Mouse (Mus musculus) kidney, embryonic 15.5 days (tissue): ENCODE results near the gene Krt7. TPM values are rescaled to one million over a fixed set of nuclear protein-coding genes. Genes with fewer than 3 reads are reported as not detected.

Experiments used
- ATAC-seq: fragments of 200-750 bp; cut with Nextera tagmentation; replicated peaks from 2 replicates; pipeline ENCODE4 v1.8.0; 2017; ENCODE audit warnings: moderate TSS enrichment; ENCODE audit not compliant: low FRiP score
- H3K27ac ChIP-seq: fragments of 300-500 bp; sonication (generic); 2 replicates; pipeline ENCODE4 v1.5.1; 2015; ENCODE audit warnings: mild to moderate bottlenecking, inconsistent platforms
- H3K27me3 ChIP-seq: fragments of 300-500 bp; sonication (generic); 2 replicates; pipeline ENCODE4 v1.6.1; 2015; ENCODE audit warnings: inconsistent platforms
- H3K36me3 ChIP-seq: fragments of 300-500 bp; sonication (generic); 2 replicates; pipeline ENCODE4 v1.6.1; 2015; ENCODE audit warnings: inconsistent platforms
- H3K4me1 ChIP-seq: fragments of 300-500 bp; sonication (generic); 2 replicates; pipeline ENCODE4 v1.6.1; 2015; ENCODE audit warnings: inconsistent platforms
- H3K4me2 ChIP-seq: fragments of 300-500 bp; sonication (generic); 2 replicates; pipeline ENCODE4 v1.6.1; 2015; ENCODE audit warnings: moderate library complexity, mild to moderate bottlenecking, inconsistent platforms
- H3K4me3 ChIP-seq: fragments of 300-500 bp; sonication (generic); replicated peaks from 2 replicates; pipeline ENCODE4 v1.5.1; 2015; ENCODE audit warnings: mild to moderate bottlenecking, inconsistent platforms
- H3K9ac ChIP-seq: fragments of 300-500 bp; sonication (generic); 2 replicates; pipeline ENCODE4 v1.6.1; 2015; ENCODE audit warnings: mild to moderate bottlenecking, inconsistent platforms
- H3K9me3 ChIP-seq: fragments of 300-500 bp; sonication (generic); replicated peaks from 2 replicates; pipeline ENCODE4 v1.6.1; 2016; ENCODE audit warnings: inconsistent platforms
- WGBS: fragments of 180-500 bp; shearing (Covaris S2); methylation state at CpG from one replicate; pipeline ENCODE4 v1.1.7; 2015; ENCODE audit warnings: mixed read lengths; 5-methylcytosine and 5-hydroxymethylcytosine counted together
- polyA plus RNA-seq: library from polyadenylated mRNA; unstranded; fragments of >200 nt; fragmentation: Nextera tagmentation; extraction: Ambion mirVana; gene quantifications from 2 replicates; pipeline ENCODE4 v1.2.1, GENCODE M21; 2015

The Krt7 gene
- polyA plus RNA-seq, 1 experiment from 2014 or later = 69.4 TPM

DNA sequence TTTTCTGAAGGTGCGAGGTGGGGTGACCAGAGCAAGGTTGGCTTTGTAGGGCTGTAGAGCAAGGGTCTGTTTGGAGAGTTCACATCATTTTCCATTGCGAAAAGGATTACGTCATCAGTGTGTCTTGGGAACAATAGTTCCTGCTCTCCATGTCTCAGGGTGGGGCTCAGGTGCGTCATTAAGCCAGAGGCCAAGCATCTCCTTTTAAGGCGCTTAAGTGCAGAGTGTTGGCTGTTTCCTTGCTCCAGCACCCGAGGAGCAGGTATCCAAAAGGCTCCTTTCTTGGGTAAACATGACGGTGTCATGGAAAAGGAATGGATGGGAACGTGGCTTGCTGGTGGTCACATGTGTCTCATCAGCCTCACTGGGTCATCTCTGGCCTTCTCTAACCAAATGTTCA lies 43.9 kb downstream of the Krt7 start:
- no peaks in the 10 kb centered on the region for H3K9me3 ChIP-seq
- H3K36me3 ChIP-seq = no peaks in the 10 kb centered on the region
- H3K9ac ChIP-seq = no peak overlapping the region
- no peak overlapping the region for H3K4me3 ChIP-seq
- 86% methylated on average over 8 of the region's 8 CpGs for WGBS
- no peak overlapping the region for H3K4me2 ChIP-seq
- H3K27me3 ChIP-seq = no peaks in the 10 kb centered on the region
- ATAC-seq = no peak
- H3K27ac ChIP-seq = no peak overlapping the region
- H3K4me1 ChIP-seq = peaks cover 12% of the 10 kb centered on the region; the same call in 1 of the 2 replicates

DNA sequence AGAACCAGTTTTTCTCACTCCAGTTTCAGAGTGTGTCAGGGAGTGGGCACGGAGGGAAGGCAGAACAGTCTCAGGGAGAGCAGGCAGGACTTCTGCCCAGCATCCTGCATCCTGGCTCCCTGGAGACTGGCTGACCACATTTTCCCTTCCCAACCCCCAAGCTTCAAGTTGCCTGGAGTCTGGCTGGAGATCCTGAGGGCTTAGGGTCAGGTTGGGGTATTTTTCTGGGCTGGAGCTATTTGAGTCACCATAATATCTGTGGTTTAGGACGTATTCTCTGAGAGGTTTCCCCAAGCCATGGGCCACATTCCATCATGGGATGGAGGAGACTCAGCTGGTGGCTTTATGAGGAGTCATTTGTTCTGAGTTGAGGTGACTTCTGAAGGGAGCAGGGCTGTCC lies 44.4 kb downstream of the Krt7 start:
- Histone ChIP-seq H3K36me3 (no peaks in the 10 kb centered on the region), H3K4me1 (peaks cover 12% of the 10 kb centered on the region; the same call in 1 of the 2 replicates), H3K4me3 (no peak overlapping the region), H3K9ac (no peak overlapping the region), H3K27me3 (no peaks in the 10 kb centered on the region), H3K9me3 (no peaks in the 10 kb centered on the region), H3K4me2 (no peak overlapping the region), H3K27ac (no peak overlapping the region)
- WGBS = 60% methylated on average over 2 of the region's 2 CpGs
- ATAC-seq = no peak

DNA sequence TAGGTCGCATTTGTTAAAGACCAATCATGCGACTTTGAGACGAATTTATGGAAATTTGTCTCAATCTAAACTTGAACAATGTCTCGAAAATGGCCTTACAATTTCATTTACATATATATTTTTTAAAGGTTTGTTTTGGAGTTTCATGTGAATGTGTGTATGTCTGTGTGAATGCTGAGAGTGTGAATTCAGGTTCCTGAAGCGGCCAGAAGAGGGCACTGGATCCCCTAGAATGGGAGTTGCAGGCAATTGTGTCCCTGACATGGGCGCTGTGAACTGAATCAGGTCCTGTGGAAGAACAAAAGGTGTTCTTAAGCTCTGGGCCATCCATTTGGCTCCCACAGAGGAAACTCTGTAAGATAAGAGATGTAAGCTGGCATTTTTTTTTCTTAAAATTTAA lies 45.0 kb downstream of the Krt7 start:
- no peaks in the 10 kb centered on the region for H3K27me3 ChIP-seq
- no peaks in the 10 kb centered on the region for H3K36me3 ChIP-seq
- no peak overlapping the region for H3K27ac ChIP-seq
- H3K9me3 ChIP-seq = no peaks in the 10 kb centered on the region
- no peak overlapping the region for H3K4me2 ChIP-seq
- ATAC-seq = no peak
- 93% methylated on average over 6 of the region's 6 CpGs for WGBS
- H3K4me1 ChIP-seq = peaks cover 12% of the 10 kb centered on the region; the same call in 1 of the 2 replicates
- no peak overlapping the region for H3K9ac ChIP-seq
- no peak overlapping the region for H3K4me3 ChIP-seq

DNA sequence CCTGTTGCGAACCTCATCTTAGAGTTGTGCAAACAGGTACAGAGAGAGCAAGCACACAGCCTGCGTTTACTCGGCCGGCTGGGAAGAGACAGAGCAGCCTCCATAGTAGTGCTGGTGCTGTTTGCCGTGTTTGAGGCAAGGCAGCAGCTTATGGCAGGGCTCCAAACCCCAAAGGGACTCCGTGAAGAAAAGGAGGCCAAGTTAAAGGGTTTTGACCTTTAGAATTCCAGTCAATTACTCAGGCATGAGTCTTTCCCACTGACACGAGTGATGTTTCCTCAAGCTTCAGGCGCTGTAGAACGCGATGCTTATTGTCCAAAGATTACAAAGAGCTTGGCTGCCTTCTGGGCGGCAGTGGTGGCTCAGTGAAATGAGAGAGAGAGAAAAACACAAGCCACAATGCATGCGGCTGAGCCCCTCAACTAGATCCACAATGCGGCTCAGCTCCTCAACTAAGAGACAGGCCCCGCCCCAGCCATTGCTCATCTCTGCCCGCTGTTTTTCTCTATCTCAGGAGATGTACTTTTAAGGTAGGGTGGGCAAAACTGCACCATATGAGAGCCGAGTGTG lies 47.6 kb downstream of the Krt7 start:
- Histone ChIP-seq H3K4me2 (no peak overlapping the region), H3K27ac (no peak overlapping the region), H3K4me3 (no peak overlapping the region), H3K27me3 (no peaks in the 10 kb centered on the region), H3K4me1 (peaks cover 9% of the 10 kb centered on the region; the same call in 1 of the 2 replicates), H3K9ac (no peak overlapping the region), H3K9me3 (no peaks in the 10 kb centered on the region), H3K36me3 (no peaks in the 10 kb centered on the region)
- no peak for ATAC-seq
- 62% methylated on average over 16 of the region's 16 CpGs for WGBS

DNA sequence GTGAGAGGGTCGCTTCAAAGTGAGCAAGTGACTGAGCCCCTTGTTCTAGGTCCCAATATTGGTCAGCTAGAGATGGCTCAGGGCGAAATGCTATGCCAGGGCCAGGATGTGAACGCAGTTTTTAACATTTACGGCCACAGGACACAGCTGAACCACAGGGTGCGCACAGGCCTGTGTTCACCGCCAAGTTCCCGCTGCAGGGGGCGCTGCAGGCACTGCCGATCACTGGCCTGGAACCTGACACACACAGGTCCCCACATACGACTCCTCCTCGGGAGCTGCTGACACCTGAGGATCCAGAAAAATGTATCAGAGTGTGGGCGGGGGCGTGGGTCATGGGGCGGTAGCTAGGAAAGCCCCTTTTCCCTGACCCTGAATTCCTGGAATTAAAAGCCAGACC lies 48.4 kb downstream of the Krt7 start:
- Histone ChIP-seq H3K4me3 (no peak overlapping the region), H3K4me1 (peaks cover 8% of the 10 kb centered on the region; the same call in 1 of the 2 replicates), H3K9me3 (no peaks in the 10 kb centered on the region), H3K4me2 (no peak overlapping the region), H3K9ac (no peak overlapping the region), H3K36me3 (no peaks in the 10 kb centered on the region), H3K27me3 (no peaks in the 10 kb centered on the region), H3K27ac (no peak overlapping the region)
- ATAC-seq = no peak
- 70% methylated on average over 14 of the region's 14 CpGs for WGBS

DNA sequence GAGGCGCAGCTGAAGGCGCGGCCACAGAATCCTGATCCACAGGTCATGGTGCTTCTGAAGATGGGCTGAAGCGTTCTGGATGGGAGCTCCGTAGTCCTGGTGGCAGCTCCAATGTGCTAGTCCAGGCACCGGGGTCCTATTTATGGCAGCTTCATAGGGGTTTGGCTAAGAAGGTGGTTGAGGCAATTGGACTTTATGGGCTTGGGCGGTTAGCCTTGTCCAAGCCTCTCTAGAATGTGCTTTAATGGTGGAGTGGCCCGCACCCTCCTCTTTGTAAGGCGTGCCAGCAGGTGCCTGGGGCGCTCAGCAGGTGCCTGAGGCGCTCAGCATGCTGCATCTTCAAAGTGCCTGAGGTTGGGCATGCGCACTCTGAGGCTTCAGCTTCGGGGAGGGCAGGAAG lies 52.8 kb downstream of the Krt7 start, which contains the start of gene Krt81:
Gene Krt81 (minus strand): TSS at position 101 of the 400 bp plus-strand sequence.
- Histone ChIP-seq H3K9ac (no peak within 1 kb of the TSS), H3K36me3 (no peaks in the 10 kb centered on the region), H3K4me2 (no peak within 1 kb of the TSS), H3K9me3 (no peaks in the 10 kb centered on the region), H3K27ac (no peak within 1 kb of the TSS), H3K4me1 (peaks cover 5% of the 10 kb centered on the region; the same call in 1 of the 2 replicates), H3K4me3 (no peak within 1 kb of the TSS), H3K27me3 (no peaks in the 10 kb centered on the region)
- no peak for ATAC-seq
- 71% methylated on average over 13 of the region's 13 CpGs for WGBS

DNA sequence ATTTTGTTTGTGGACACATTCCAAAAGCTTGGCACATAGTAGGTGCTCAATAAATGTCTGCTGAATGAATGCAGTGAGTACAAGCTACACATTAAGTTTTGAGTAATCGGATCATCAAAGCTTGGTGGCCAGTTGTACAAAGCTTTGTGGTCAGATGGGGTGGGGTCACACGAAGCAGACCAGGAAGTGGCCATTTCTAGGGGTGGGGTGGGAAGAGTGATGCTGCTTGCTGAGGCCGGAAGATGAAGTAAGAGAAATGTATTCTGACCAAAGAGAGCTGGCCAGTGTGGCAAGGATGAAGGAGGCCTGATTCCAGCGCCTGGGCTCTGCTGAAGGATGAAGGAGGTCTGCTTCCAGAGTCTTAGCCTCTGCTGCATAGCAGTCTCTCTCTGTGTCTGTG lies 58.2 kb downstream of the Krt7 start:
- no peak overlapping the region for H3K4me3 ChIP-seq
- 87% methylated on average over 4 of the region's 4 CpGs for whole genome bisulfite sequencing
- H3K9ac ChIP-seq = no peak overlapping the region
- no peaks in the 10 kb centered on the region for H3K9me3 ChIP-seq
- no peak for ATAC-seq
- no peak overlapping the region for H3K4me2 ChIP-seq
- no peak overlapping the region for H3K27ac ChIP-seq
- no peaks in the 10 kb centered on the region for H3K4me1 ChIP-seq
- H3K36me3 ChIP-seq = no peaks in the 10 kb centered on the region
- no peaks in the 10 kb centered on the region for H3K27me3 ChIP-seq

DNA sequence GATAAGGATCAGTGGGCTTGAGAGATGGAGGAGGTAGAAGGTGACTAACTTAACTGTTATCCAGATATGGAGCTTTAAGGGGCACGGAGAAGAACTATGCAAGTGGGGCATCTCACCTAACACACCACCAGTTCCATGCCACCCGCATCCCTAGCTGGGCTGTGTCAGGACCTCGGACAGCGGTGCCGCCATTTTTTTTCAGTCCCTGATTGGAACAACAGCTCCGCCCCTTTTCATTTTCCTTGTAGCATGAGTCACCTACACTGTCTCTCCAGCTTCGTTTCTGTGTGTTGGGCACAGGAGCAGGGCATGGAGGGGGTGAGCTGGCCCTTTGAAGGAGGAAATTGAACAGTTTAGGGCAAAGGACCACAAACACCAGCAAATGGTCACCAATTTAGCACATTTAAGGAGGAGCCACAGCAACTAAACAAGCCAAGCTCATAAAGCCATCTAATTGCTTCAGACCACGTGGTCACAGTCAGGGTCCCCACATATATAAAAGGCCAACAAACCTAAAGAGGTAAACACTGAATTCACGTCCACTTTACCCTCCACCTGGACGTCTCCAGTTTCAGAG lies 62.2 kb downstream of the Krt7 start, which contains the start of gene Krt86:
Gene Krt86 (plus strand): TSS at position 527 of the 577 bp plus-strand sequence.
- Histone ChIP-seq H3K36me3 (no peaks in the 10 kb centered on the region), H3K4me2 (no peak within 1 kb of the TSS), H3K4me1 (no peaks in the 10 kb centered on the region), H3K9me3 (no peaks in the 10 kb centered on the region), H3K27me3 (peaks cover 8% of the 10 kb centered on the region; the same call in 1 of the 2 replicates), H3K9ac (no peak within 1 kb of the TSS), H3K27ac (no peak within 1 kb of the TSS), H3K4me3 (no peak within 1 kb of the TSS)
- WGBS = 17% methylated on average over 10 of the region's 10 CpGs
- ATAC-seq = 0 out of 2 replicates have a peak, but pooled peaks have one; percentile 40

DNA sequence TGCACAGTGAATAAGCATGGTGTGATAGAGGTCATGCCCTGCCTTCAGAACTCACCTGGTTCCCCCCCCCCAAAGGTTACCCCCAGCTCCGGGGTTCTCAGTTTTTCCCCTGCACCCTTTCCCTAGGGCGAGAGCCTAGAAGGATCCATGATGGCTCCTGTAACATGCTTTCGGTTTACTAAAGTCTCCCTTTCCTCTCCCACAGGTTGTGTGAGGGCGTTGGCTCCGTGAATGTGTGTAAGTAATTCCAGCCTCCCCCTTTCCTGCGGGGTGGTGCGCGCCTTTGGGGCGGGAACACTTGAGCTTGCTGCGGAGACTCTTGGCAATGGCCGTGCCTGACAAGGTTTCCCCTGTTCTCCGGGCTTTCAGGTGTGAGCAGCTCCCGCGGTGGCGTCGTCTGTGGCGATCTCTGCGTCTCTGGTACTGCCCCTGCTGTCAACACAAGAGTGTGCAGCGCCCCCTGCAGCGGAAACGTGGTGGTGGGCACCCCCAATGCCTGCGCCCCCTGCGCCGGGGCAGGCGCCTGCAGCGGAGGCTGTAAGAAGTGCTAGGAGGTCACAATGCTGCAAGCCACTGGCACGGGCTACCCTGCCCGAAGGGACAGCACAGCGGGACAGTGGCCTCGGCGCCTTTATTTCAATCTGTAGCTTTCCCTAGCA lies 68.3 kb downstream of the Krt7 start:
- Histone ChIP-seq H3K4me3 (peak overlapping the region; percentile 25), H3K4me2 (peak overlapping the region; percentile 68), H3K27me3 (peaks cover 20% of the 10 kb centered on the region), H3K36me3 (no peaks in the 10 kb centered on the region), H3K9ac (no peak overlapping the region), H3K4me1 (peaks cover 18% of the 10 kb centered on the region), H3K27ac (no peak overlapping the region), H3K9me3 (no peaks in the 10 kb centered on the region)
- ATAC-seq = peak; percentile 50; the same call in 1 of the 2 replicates
- WGBS = 7% methylated on average over 31 of the region's 31 CpGs

DNA sequence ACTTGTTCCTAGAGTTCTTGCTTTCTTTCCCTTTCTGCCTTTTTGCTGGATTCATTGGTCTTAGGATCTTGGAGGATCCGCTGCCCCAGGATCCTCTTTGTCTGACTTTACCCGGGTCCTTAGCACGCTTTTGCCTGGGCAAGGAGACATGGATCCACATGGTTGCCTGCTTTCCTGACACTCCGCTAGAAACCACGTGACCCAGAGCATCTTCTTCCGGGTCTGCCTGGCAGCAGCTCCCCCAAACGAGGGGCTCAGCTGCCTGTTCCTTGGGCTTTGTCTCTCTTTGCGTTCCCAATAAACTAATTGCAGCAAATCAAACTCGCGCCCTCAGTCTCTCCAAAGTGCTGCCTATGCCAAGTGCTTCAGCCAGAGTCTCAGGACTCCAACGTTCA lies 68.8 kb downstream of the Krt7 start:
- no peak overlapping the region for H3K27ac ChIP-seq
- 28% methylated on average over 11 of the region's 11 CpGs for WGBS

More for the DNA sequence above, 68.8 kb downstream of the Krt7 start:
- no peak overlapping the region for H3K9ac ChIP-seq
- peaks cover 20% of the 10 kb centered on the region for H3K27me3 ChIP-seq
- H3K4me2 ChIP-seq = peak overlapping the region; percentile 68
- H3K4me3 ChIP-seq = peak overlapping the region; percentile 25
- peaks cover 22% of the 10 kb centered on the region for H3K4me1 ChIP-seq
- no peaks in the 10 kb centered on the region for H3K36me3 ChIP-seq
- H3K9me3 ChIP-seq = no peaks in the 10 kb centered on the region
- no peak for ATAC-seq
